Mouse (Mus musculus) embryonic facial prominence, embryonic 11.5 days (tissue): Measurements from ENCODE around the gene Lat. TPM values are rescaled to one million over a fixed set of nuclear protein-coding genes. Genes with fewer than 3 reads are reported as not detected.

Source experiments
- ATAC-seq: fragments of 200-750 bp; cut with Nextera tagmentation; replicated peaks from 2 replicates; pipeline ENCODE4 v1.8.0; 2017; ENCODE audit warnings: low read depth; ENCODE audit not compliant: insufficient number of reproducible peaks, low FRiP score, low TSS enrichment
- DNase-seq: peaks from one replicate; pipeline ENCODE4 v3.0.0-alpha.2; 2015; ENCODE audit warnings: low spot score
- H3K27ac ChIP-seq: fragments of 300-500 bp; sonication (generic); replicated peaks from 2 replicates; pipeline ENCODE4 v1.5.1; 2014; ENCODE audit warnings: mild to moderate bottlenecking, low read depth, low read length, control low read depth
- H3K27me3 ChIP-seq: fragments of 300-500 bp; sonication (generic); 2 replicates; pipeline ENCODE4 v1.6.1; 2014; ENCODE audit warnings: mild to moderate bottlenecking, low read length, moderate library complexity, mixed read lengths; ENCODE audit not compliant: control insufficient read depth, insufficient read depth
- H3K36me3 ChIP-seq: fragments of 300-500 bp; sonication (generic); replicated peaks from 2 replicates; pipeline ENCODE4 v1.6.1; 2014; ENCODE audit warnings: low read depth, mild to moderate bottlenecking, low read length, moderate library complexity, mixed read lengths; ENCODE audit not compliant: control insufficient read depth, insufficient read depth
- H3K4me1 ChIP-seq: fragments of 300-500 bp; sonication (generic); 2 replicates; pipeline ENCODE4 v1.6.1; 2014; ENCODE audit warnings: low read length, mixed read lengths; ENCODE audit not compliant: control insufficient read depth, insufficient read depth
- H3K4me2 ChIP-seq: fragments of 300-500 bp; sonication (generic); 2 replicates; pipeline ENCODE4 v1.6.1; 2014; ENCODE audit warnings: low read depth, mild to moderate bottlenecking, control low read depth, low read length, moderate library complexity
- H3K4me3 ChIP-seq: fragments of 300-500 bp; sonication (generic); 2 replicates; pipeline ENCODE4 v1.5.1; 2014; ENCODE audit warnings: low read depth, low read length, control low read depth
- H3K9ac ChIP-seq: fragments of 300-500 bp; sonication (generic); replicated peaks from 2 replicates; pipeline ENCODE4 v1.6.1; 2014; ENCODE audit warnings: mild to moderate bottlenecking, control low read depth, low read length
- H3K9me3 ChIP-seq: fragments of 300-500 bp; sonication (generic); replicated peaks from 2 replicates; pipeline ENCODE4 v1.6.1; 2016; ENCODE audit warnings: mild to moderate bottlenecking, low read length, inconsistent platforms, mixed read lengths; ENCODE audit not compliant: control insufficient read depth
- WGBS: fragments of 180-500 bp; shearing (Covaris S2); extraction: QIAGEN DNeasy Blood & Tissue Kit; methylation state at CpG from one replicate; pipeline ENCODE4 v1.1.7; 2014; 5-methylcytosine and 5-hydroxymethylcytosine counted together
- polyA plus RNA-seq: library from polyadenylated mRNA; unstranded; fragments of >200 nt; fragmentation: Nextera tagmentation; extraction: Ambion mirVana; gene quantifications from 2 replicates; pipeline ENCODE4 v1.2.1, GENCODE M21; 2014

Lat gene
- polyA plus RNA-seq, 1 experiment from 2014 or later = 2.1 TPM

GRCm38 (mm10) chr7:126377278-126378158, 8.1 kb upstream of the Lat start, which contains the start of gene Spns1:
Gene Spns1, minus strand, starts transcription at chr7:126377450.
- DNase-seq = peak; percentile 99
- no peaks in the 10 kb centered on the region for H3K4me1 ChIP-seq
- no peaks in the 10 kb centered on the region for H3K9me3 ChIP-seq
- WGBS = 0% methylated on average over 33 of the region's 33 CpGs
- H3K4me2 ChIP-seq = peak within 1 kb of the TSS; percentile 94
- no peaks in the 10 kb centered on the region; the same call in 1 of the 2 replicates for H3K36me3 ChIP-seq
- peak within 1 kb of the TSS; percentile 84 for H3K9ac ChIP-seq
- peak within 1 kb of the TSS; percentile 94 for H3K4me3 ChIP-seq
- 0 out of 2 replicates have a peak within 1 kb of the TSS, but pooled peaks have one; percentile 22 for H3K27ac ChIP-seq
- no peaks in the 10 kb centered on the region for H3K27me3 ChIP-seq
- peak; percentile 93 for ATAC-seq

GRCm38 (mm10) chr7:126376903-126377277, 7.5 kb upstream of the Lat start:
- H3K9me3 ChIP-seq = no peaks in the 10 kb centered on the region
- H3K36me3 ChIP-seq = no peaks in the 10 kb centered on the region; the same call in 1 of the 2 replicates
- peak overlapping the region; percentile 94 for H3K4me2 ChIP-seq
- DNase-seq = no peak
- under 1% methylated on average over 27 of the region's 27 CpGs for WGBS
- H3K4me1 ChIP-seq = no peaks in the 10 kb centered on the region
- peak overlapping the region; percentile 94 for H3K4me3 ChIP-seq
- H3K9ac ChIP-seq = peak overlapping the region; percentile 84
- no peaks in the 10 kb centered on the region for H3K27me3 ChIP-seq
- ATAC-seq = no peak
- no peak overlapping the region for H3K27ac ChIP-seq

GRCm38 (mm10) chr7:126375012-126375411, 5.6 kb upstream of the Lat start:
- no peak overlapping the region for H3K4me3 ChIP-seq
- H3K27me3 ChIP-seq = no peaks in the 10 kb centered on the region
- no peaks in the 10 kb centered on the region for H3K4me1 ChIP-seq
- ATAC-seq = no peak
- no peaks in the 10 kb centered on the region; the same call in none of the 2 replicates for H3K36me3 ChIP-seq
- no peaks in the 10 kb centered on the region for H3K9me3 ChIP-seq
- H3K4me2 ChIP-seq = no peak overlapping the region
- WGBS = 76% methylated on average over 5 of the region's 5 CpGs
- H3K9ac ChIP-seq = no peak overlapping the region
- no peak overlapping the region for H3K27ac ChIP-seq
- DNase-seq = no peak

- ATAC-seq = no peak
- H3K4me3 ChIP-seq = no peak overlapping the region
- no peaks in the 10 kb centered on the region for H3K4me1 ChIP-seq
- no peak for DNase-seq
- H3K9me3 ChIP-seq = no peaks in the 10 kb centered on the region
- no peak overlapping the region for H3K27ac ChIP-seq
- 82% methylated on average over 6 of the region's 6 CpGs for WGBS
- no peak overlapping the region for H3K9ac ChIP-seq
- H3K4me2 ChIP-seq = no peak overlapping the region
- H3K36me3 ChIP-seq = no peaks in the 10 kb centered on the region; the same call in none of the 2 replicates
- no peaks in the 10 kb centered on the region for H3K27me3 ChIP-seq
Measured at GRCm38 (mm10) chr7:126374526-126374925, 5.2 kb upstream of the Lat start.

DNA sequence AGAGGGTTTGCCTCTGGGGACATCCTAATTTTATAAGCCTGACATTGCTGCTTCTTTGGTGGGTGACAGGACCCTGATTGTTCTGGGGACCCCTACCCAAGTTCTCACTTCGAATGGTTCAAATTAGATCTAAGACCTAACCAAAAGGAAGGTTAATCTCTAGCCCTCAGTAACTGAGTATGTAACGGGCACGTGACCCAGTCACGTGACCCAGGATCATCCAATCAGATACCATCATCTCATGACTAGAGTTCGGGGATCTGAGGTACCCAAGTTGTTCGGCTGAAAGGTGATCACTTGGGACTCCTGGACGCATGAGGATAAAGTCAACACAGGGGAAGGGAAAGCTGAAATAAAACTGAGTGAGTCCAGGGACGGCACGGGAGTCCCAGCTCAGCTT, 3.6 kb upstream of the Lat start:
- no peak for ATAC-seq
- Histone ChIP-seq H3K4me2 (no peak overlapping the region), H3K4me1 (no peaks in the 10 kb centered on the region), H3K27me3 (no peaks in the 10 kb centered on the region), H3K9me3 (no peaks in the 10 kb centered on the region), H3K9ac (no peak overlapping the region), H3K4me3 (no peak overlapping the region), H3K27ac (no peak overlapping the region), H3K36me3 (no peaks in the 10 kb centered on the region; the same call in none of the 2 replicates)
- 85% methylated on average over 9 of the region's 9 CpGs for WGBS
- no peak for DNase-seq

GRCm38 (mm10) chr7:126368367-126368766, 1.0 kb downstream of the Lat start:
- no peaks in the 10 kb centered on the region for H3K27me3 ChIP-seq
- no peak for DNase-seq
- no peak for ATAC-seq
- H3K36me3 ChIP-seq = no peaks in the 10 kb centered on the region; the same call in none of the 2 replicates
- no peak overlapping the region for H3K9ac ChIP-seq
- H3K4me3 ChIP-seq = no peak overlapping the region
- WGBS = 86% methylated on average over 8 of the region's 8 CpGs
- no peaks in the 10 kb centered on the region for H3K4me1 ChIP-seq
- no peaks in the 10 kb centered on the region for H3K9me3 ChIP-seq
- no peak overlapping the region for H3K4me2 ChIP-seq
- no peak overlapping the region for H3K27ac ChIP-seq

GRCm38 (mm10) chr7:126367636-126368035, 1.7 kb downstream of the Lat start:
- no peak overlapping the region for H3K27ac ChIP-seq
- H3K4me1 ChIP-seq = no peaks in the 10 kb centered on the region
- ATAC-seq (no peak), DNase-seq (no peak)
- 85% methylated on average over 10 of the region's 10 CpGs for WGBS
- no peak overlapping the region for H3K4me3 ChIP-seq
- H3K9me3 ChIP-seq = no peaks in the 10 kb centered on the region
- no peaks in the 10 kb centered on the region for H3K27me3 ChIP-seq
- H3K36me3 ChIP-seq = no peaks in the 10 kb centered on the region; the same call in none of the 2 replicates
- H3K4me2 ChIP-seq = no peak overlapping the region
- H3K9ac ChIP-seq = no peak overlapping the region

GRCm38 (mm10) chr7:126363038-126363437, 6.3 kb downstream of the Lat start:
- Histone ChIP-seq H3K4me1 (no peaks in the 10 kb centered on the region), H3K9ac (no peak overlapping the region), H3K4me2 (no peak overlapping the region), H3K36me3 (no peaks in the 10 kb centered on the region; the same call in 1 of the 2 replicates), H3K9me3 (no peaks in the 10 kb centered on the region), H3K27ac (no peak overlapping the region), H3K27me3 (no peaks in the 10 kb centered on the region), H3K4me3 (no peak overlapping the region)
- DNase-seq (no peak), ATAC-seq (no peak)
- WGBS = 79% methylated on average over 6 of the region's 6 CpGs
